Mouse (Mus musculus) ES-E14 (cell line): ENCODE results near the gene Zfp646.

Experiments used
- CHD2 ChIP-seq: IDR thresholded peaks from 2 replicates; pipeline ENCODE4 v1.6.1; 2014; ENCODE audit warnings: mild to moderate bottlenecking, low read depth, low read length, inconsistent platforms
- HCFC1 ChIP-seq: IDR thresholded peaks from 2 replicates; pipeline ENCODE4 v1.6.1; 2012; ENCODE audit warnings: low read length, inconsistent platforms, borderline replicate concordance; ENCODE audit not compliant: insufficient read depth
- ZC3H11A ChIP-seq: IDR thresholded peaks from 2 replicates; pipeline ENCODE4 v1.6.1; 2012; ENCODE audit warnings: low read depth, mild to moderate bottlenecking, inconsistent platforms, low read length, borderline replicate concordance
- ZNF384 ChIP-seq: IDR thresholded peaks from 2 replicates; pipeline ENCODE4 v1.6.1; 2012; ENCODE audit warnings: low read depth, low read length, inconsistent platforms

GRCm38 (mm10) chr7:127880431-127880830 is 4.4 kb downstream of the Zfp646 start:
- no peak for TF ChIP-seq ZC3H11A
- no peak for TF ChIP-seq ZNF384
- no peak for TF ChIP-seq HCFC1
- no peak for TF ChIP-seq CHD2
